Mouse (Mus musculus) liver, embryonic 11.5 days (tissue): ENCODE results near the gene Mcf2l. TPM values are rescaled to one million over a fixed set of nuclear protein-coding genes. Genes with fewer than 3 reads are reported as not detected.

ENCODE experiments used
- ATAC-seq: fragments of 200-750 bp; cut with Nextera tagmentation; replicated peaks from 2 replicates; pipeline ENCODE4 v1.8.0; 2017; ENCODE audit warnings: moderate number of reproducible peaks, mild to moderate bottlenecking, moderate TSS enrichment, moderate library complexity; ENCODE audit not compliant: low FRiP score
- DNase-seq: peaks from one replicate; pipeline ENCODE4 v3.0.0-alpha.2; 2017; ENCODE audit warnings: low spot score
- H3K27ac ChIP-seq: fragments of 300-500 bp; sonication (generic); 2 replicates; pipeline ENCODE4 v1.5.1; 2014; ENCODE audit warnings: mild to moderate bottlenecking, low read depth, low read length, control low read depth
- H3K27me3 ChIP-seq: fragments of 300-500 bp; sonication (generic); replicated peaks from 2 replicates; pipeline ENCODE4 v1.6.1; 2014; ENCODE audit warnings: low read length, mixed read lengths; ENCODE audit not compliant: control insufficient read depth, insufficient read depth
- H3K36me3 ChIP-seq: fragments of 300-500 bp; sonication (generic); 2 replicates; pipeline ENCODE4 v1.6.1; 2014; ENCODE audit warnings: mild to moderate bottlenecking, low read length, moderate library complexity, mixed read lengths; ENCODE audit not compliant: control insufficient read depth, insufficient read depth
- H3K4me1 ChIP-seq: fragments of 300-500 bp; sonication (generic); replicated peaks from 2 replicates; pipeline ENCODE4 v1.6.1; 2014; ENCODE audit warnings: low read length, mixed read lengths; ENCODE audit not compliant: control insufficient read depth, insufficient read depth
- H3K4me2 ChIP-seq: fragments of 300-500 bp; sonication (generic); 2 replicates; pipeline ENCODE4 v1.6.1; 2014; ENCODE audit warnings: mild to moderate bottlenecking, control low read depth, moderate library complexity
- H3K4me3 ChIP-seq: fragments of 300-500 bp; sonication (generic); 2 replicates; pipeline ENCODE4 v1.5.1; 2014; ENCODE audit warnings: low read depth, low read length, control low read depth
- H3K9ac ChIP-seq: fragments of 300-500 bp; sonication (generic); 2 replicates; pipeline ENCODE4 v1.6.1; 2014; ENCODE audit warnings: low read depth, low read length, control low read depth
- H3K9me3 ChIP-seq: fragments of 300-500 bp; sonication (generic); 2 replicates; pipeline ENCODE4 v1.6.1; 2016; ENCODE audit warnings: low read length, inconsistent platforms, mixed read lengths; ENCODE audit not compliant: control insufficient read depth
- WGBS: fragments of 180-500 bp; shearing (Covaris S2); extraction: QIAGEN DNeasy Blood & Tissue Kit; methylation state at CpG from one replicate; pipeline ENCODE4 v1.1.7; 2014; 5-methylcytosine and 5-hydroxymethylcytosine counted together
- polyA plus RNA-seq: library from polyadenylated mRNA; unstranded; fragments of >200 nt; fragmentation: Nextera tagmentation; extraction: Ambion mirVana; gene quantifications from 2 replicates; pipeline ENCODE4 v1.2.1, GENCODE M21; 2014

Mcf2l gene
- polyA plus RNA-seq, 1 experiment from 2014 or later, result 4.3 TPM

DNA sequence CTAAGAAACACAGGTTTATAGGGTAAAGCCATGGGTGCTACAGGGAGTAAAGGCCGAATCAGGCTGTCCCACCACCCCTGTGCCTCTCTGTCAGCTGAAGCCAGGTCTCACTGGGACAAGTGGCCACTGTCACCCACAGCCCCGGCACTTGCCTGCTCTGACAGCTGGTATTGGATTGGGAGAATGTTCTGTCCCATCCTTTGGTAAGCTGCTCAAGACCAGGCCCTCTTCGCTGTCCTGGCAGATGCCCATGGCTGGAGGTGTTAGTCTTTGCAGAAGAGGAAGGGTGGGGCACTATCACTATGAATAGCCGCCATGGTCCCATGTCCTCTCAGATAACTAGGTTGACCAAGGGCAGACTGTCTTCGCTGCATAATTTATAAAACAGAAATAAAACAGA is 40.0 kb upstream of the Mcf2l start:
- H3K4me2 ChIP-seq, result no peak overlapping the region
- peaks cover 8% of the 10 kb centered on the region; the same call in 1 of the 2 replicates for H3K36me3 ChIP-seq
- H3K9ac ChIP-seq, result no peak overlapping the region
- H3K27me3 ChIP-seq, result peaks cover 62% of the 10 kb centered on the region
- H3K27ac ChIP-seq, result no peak overlapping the region
- WGBS, result 71% methylated on average over 5 of the region's 5 CpGs
- no peaks in the 10 kb centered on the region for H3K9me3 ChIP-seq
- no peak for ATAC-seq
- DNase-seq, result no peak
- H3K4me1 ChIP-seq, result no peaks in the 10 kb centered on the region
- H3K4me3 ChIP-seq, result no peak overlapping the region

DNA sequence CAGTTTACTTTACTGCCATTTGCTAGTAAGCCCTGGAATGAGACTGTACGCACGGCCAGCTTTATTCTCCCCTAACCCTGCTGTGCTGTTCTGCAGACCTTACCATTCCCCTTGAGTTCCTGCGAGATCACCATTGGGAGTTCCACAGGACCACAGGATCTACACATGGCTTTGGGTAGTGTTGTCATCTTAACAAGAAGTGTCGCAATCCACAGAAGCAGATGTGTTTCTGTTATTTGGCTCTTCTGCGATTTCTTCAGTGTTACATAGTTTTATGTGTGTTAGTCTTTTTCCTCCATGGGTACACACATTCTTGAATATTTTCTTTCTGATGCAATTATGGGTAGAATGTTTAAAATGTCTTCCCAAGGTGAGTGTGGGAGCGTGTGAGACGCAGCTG is 32.8 kb upstream of the Mcf2l start:
- H3K36me3 ChIP-seq, result no peaks in the 10 kb centered on the region; the same call in 1 of the 2 replicates
- no peaks in the 10 kb centered on the region for H3K9me3 ChIP-seq
- no peak overlapping the region for H3K9ac ChIP-seq
- no peak overlapping the region for H3K27ac ChIP-seq
- 87% methylated on average over 7 of the region's 7 CpGs for WGBS
- DNase-seq (no peak), ATAC-seq (no peak)
- no peaks in the 10 kb centered on the region for H3K4me1 ChIP-seq
- peaks cover 39% of the 10 kb centered on the region for H3K27me3 ChIP-seq
- no peak overlapping the region for H3K4me2 ChIP-seq
- H3K4me3 ChIP-seq, result no peak overlapping the region

DNA sequence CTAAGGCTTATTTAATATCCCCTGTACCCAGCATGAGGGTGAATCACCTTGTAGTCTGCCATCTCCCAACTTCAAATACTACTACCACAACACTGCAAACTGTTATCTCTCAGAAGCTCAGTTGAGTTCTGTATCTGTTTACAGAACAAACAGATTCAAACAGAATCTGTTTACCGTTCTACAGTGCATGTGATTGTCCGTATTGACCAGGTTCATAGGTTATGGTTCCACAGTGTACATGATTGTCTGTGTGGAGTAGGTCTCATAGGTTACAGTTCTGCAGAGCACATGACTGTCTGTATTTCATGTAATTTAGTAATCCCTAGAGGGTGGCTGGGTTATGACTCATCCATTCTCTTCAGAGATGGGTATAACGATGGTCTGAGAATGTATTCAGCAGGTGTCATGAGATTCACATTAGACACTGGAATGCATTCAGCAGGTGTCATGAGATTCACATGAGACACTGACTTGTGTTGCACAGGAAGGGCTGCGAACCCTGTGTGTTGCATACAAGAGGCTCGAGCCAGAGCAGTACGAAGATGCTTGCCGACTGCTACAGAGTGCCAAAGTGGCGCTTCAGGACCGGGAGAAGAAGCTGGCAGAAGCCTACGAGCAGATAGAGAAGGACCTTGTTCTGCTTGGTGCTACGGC is 31.1 kb upstream of the Mcf2l start:
- peaks cover 39% of the 10 kb centered on the region for H3K27me3 ChIP-seq
- DNase-seq, result no peak
- H3K36me3 ChIP-seq, result no peaks in the 10 kb centered on the region

DNA sequence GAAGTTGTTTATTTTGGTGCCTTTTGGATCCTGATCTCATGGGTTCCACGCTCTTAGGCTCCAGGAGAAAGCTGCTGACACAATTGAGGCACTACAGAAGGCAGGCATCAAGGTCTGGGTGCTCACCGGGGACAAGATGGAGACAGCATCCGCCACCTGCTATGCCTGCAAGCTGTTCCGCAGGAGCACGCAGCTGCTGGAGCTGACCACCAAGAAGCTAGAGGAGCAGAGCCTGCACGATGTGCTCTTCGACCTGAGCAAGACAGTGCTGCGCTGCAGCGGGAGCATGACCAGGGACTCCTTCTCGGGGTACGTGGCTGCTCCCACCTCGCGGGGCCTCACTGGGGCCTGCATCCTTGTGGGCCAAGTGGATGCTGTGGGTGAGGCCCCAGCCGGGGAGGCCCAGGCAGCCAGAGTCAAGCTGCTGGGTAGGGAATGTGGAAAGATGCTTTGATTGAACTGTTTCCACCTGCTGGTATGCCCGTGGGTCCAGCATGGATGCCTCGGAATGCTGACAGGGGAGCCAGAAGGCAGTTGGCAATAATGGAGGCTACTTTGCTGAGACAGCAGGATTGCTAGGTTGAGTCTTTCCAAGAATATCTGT is 29.2 kb upstream of the Mcf2l start:
- no peak overlapping the region for H3K4me3 ChIP-seq
- H3K4me2 ChIP-seq, result no peak overlapping the region
- H3K4me1 ChIP-seq, result no peaks in the 10 kb centered on the region
- H3K9me3 ChIP-seq, result no peaks in the 10 kb centered on the region
- ATAC-seq (no peak), DNase-seq (no peak)
- H3K36me3 ChIP-seq, result peaks cover 5% of the 10 kb centered on the region; the same call in 1 of the 2 replicates
- no peak overlapping the region for H3K27ac ChIP-seq
- peaks cover 40% of the 10 kb centered on the region for H3K27me3 ChIP-seq
- WGBS, result 89% methylated on average over 16 of the region's 16 CpGs
- H3K9ac ChIP-seq, result no peak overlapping the region

More for the DNA sequence above, 31.1 kb upstream of the Mcf2l start:
- Histone ChIP-seq H3K27ac (no peak overlapping the region), H3K4me2 (no peak overlapping the region), H3K4me1 (no peaks in the 10 kb centered on the region), H3K4me3 (no peak overlapping the region), H3K9ac (no peak overlapping the region), H3K9me3 (no peaks in the 10 kb centered on the region)
- ATAC-seq, result 0 out of 2 replicates have a peak, but pooled peaks have one; percentile 53
- 85% methylated on average over 11 of the region's 11 CpGs for WGBS

DNA sequence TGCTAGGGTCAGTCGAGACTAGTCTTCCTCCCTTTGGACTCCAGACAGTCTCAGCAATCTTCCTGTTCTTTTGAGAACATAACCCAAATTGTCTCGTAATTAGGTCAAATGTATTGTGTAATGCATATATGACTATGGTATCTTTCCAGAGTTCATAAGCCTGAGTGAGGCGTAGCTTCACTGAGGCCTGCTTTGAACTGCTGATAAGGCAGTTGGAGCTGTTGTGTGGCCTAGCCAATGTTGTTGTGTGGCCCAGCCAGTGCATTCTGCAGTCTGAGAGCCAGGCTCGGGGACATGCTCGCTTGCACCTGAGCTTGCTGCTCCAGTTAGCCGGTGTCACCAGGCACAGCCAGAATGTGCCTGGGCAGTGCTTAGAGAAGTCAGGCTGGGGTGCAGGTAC is 27.2 kb upstream of the Mcf2l start:
- Histone ChIP-seq H3K27me3 (peaks cover 43% of the 10 kb centered on the region), H3K4me3 (no peak overlapping the region), H3K4me2 (no peak overlapping the region), H3K27ac (no peak overlapping the region), H3K9me3 (no peaks in the 10 kb centered on the region), H3K4me1 (no peaks in the 10 kb centered on the region), H3K9ac (no peak overlapping the region), H3K36me3 (peaks cover 7% of the 10 kb centered on the region; the same call in 1 of the 2 replicates)
- WGBS, result 86% methylated on average over 6 of the region's 6 CpGs
- no peak for ATAC-seq
- no peak for DNase-seq

DNA sequence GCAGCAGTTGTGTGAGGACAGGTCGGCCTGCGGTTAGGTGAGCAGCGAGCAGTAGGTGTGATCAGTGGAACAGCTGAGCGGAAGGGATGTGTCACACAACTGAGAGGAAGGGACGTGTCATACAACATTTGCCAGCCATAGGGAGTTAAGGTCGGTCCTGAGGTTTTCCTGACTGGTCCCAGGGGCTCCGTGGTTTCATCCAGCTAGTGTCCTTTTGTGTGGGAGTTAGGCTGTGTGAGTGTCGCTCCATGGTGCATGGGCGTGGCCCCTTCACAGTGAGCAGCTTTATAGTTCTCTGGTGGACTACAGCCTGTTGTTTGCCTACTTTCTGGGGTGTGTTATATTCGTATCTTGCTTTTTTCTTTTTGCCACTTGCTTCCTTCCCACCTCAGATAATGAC is 22.4 kb upstream of the Mcf2l start:
- ATAC-seq (no peak), DNase-seq (no peak)
- Histone ChIP-seq H3K4me1 (no peaks in the 10 kb centered on the region), H3K9me3 (no peaks in the 10 kb centered on the region), H3K27me3 (peaks cover 32% of the 10 kb centered on the region), H3K36me3 (peaks cover 7% of the 10 kb centered on the region; the same call in 1 of the 2 replicates), H3K4me3 (no peak overlapping the region), H3K9ac (no peak overlapping the region), H3K4me2 (no peak overlapping the region), H3K27ac (no peak overlapping the region)
- WGBS, result 81% methylated on average over 10 of the region's 10 CpGs

DNA sequence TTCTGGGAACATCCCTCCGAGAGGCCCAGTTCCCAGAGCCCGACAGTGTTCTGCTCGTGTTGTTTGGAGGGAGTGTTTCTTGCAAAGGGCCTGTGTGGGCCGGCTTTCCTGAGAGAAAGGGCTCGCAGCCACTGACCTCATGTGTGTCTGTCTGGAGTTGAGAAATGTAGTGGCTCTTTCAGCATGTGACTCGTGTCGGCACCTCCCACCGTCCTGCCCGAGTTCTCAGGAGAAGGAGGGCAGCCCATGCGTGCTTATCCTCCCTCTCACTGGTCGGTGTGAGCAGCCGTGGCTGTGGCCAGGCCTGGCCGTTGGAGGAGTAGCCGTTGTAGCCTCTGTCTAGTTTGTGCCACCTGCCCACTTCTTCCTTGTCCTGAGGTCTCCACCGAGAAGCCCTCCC is 17.6 kb upstream of the Mcf2l start:
- ATAC-seq (no peak), DNase-seq (no peak)
- H3K4me2 ChIP-seq, result no peak overlapping the region
- no peak overlapping the region for H3K9ac ChIP-seq
- no peak overlapping the region for H3K27ac ChIP-seq
- peaks cover 24% of the 10 kb centered on the region; the same call in 1 of the 2 replicates for H3K27me3 ChIP-seq
- 77% methylated on average over 15 of the region's 15 CpGs for WGBS
- no peaks in the 10 kb centered on the region for H3K4me1 ChIP-seq
- H3K4me3 ChIP-seq, result no peak overlapping the region
- no peaks in the 10 kb centered on the region for H3K36me3 ChIP-seq
- H3K9me3 ChIP-seq, result no peaks in the 10 kb centered on the region

DNA sequence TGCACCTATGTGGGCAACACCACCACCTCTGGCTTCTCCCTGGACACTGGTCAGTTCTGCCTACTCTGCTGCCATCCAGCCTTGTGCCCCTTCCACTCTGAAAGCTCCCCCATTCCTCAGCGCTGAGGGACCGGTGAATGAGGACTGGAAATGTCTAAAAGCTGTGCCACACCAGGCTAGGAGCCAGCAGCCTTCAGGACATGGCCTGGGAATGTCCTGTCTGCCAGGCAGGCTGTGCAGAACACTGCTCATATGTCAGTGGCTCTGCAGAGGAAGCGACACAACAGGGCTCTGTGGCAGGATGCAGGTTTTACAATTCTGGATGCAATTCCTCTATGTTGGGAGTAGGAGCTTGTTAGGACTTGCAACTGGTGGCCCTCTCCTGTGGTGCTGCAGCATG is 10.5 kb upstream of the Mcf2l start:
- Histone ChIP-seq H3K9ac (no peak overlapping the region), H3K27ac (no peak overlapping the region), H3K9me3 (no peaks in the 10 kb centered on the region), H3K4me3 (no peak overlapping the region), H3K4me2 (no peak overlapping the region), H3K27me3 (peaks cover 30% of the 10 kb centered on the region), H3K36me3 (no peaks in the 10 kb centered on the region), H3K4me1 (no peaks in the 10 kb centered on the region)
- ATAC-seq (no peak), DNase-seq (no peak)
- WGBS, result 88% methylated on average over 3 of the region's 3 CpGs

DNA sequence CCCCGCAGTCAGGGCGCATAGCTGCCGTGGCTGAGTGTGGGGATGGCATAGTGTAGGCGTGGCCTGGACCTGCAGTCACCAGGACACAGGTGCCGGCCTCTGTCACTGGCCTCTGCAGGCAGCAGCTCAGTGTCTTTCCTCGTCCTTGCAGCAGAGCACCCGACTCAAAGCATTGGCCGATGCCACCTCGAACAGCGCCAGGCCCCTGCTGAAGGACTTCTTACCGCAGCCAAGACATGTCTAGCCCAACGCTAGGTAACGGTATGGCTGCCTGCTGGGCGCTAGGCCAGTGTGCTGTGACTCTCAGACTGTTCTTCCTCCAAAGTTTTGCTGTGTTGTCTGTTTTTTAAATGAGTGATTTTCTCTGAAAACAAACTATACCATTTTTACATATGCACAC is 10.0 kb upstream of the Mcf2l start:
- 83% methylated on average over 14 of the region's 14 CpGs for WGBS
- no peak overlapping the region for H3K27ac ChIP-seq
- no peak for DNase-seq
- H3K36me3 ChIP-seq, result no peaks in the 10 kb centered on the region
- no peak for ATAC-seq
- H3K4me2 ChIP-seq, result no peak overlapping the region
- H3K4me1 ChIP-seq, result no peaks in the 10 kb centered on the region
- no peak overlapping the region for H3K4me3 ChIP-seq
- H3K9me3 ChIP-seq, result no peaks in the 10 kb centered on the region
- H3K27me3 ChIP-seq, result peaks cover 30% of the 10 kb centered on the region
- no peak overlapping the region for H3K9ac ChIP-seq
